Mouse (Mus musculus): Measurements from ENCODE around the gene Aldh1b1.

Gene Aldh1b1

DNA sequence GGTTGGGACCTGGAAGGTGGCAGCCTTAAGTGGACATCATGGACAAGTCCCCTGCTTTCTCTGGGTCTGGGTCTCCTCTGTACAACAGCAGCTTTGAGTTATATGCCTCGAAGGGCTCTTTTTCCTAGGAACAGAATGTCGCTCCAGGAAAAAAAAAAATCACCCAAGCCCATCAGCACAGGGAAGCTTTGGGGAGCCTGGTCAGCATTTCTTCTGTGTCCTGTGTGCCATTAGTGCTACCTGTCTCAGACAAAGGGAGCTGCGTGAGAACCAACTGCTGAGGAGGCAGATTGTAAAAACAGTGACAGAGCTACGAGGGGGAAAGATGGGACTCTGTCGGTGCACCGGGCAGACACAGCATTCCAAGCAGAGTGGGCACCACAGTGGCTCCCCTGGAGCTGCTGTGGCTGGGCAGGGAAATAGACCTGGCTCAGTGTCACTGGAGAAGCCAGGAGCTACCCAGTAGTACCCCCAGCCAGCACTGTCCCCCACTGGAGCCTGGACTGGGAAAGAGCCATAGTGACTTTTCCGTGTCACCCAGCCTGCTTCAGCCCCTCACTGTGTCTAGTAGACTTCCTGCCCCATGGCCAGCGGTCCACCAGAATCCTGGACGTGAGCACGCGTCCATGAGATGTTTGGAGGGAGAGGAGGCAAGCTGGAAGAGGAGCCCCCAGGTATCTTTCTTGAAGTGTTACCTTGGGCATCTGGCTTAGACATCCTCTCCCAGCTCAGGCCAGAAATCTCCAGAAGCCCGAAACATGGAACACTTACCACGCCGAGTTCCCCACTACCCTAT lies 26.1 kb downstream of the Aldh1b1 start:
- no peak for DNase-seq (ENCODE audit: low spot score in 2 of 2)

DNA sequence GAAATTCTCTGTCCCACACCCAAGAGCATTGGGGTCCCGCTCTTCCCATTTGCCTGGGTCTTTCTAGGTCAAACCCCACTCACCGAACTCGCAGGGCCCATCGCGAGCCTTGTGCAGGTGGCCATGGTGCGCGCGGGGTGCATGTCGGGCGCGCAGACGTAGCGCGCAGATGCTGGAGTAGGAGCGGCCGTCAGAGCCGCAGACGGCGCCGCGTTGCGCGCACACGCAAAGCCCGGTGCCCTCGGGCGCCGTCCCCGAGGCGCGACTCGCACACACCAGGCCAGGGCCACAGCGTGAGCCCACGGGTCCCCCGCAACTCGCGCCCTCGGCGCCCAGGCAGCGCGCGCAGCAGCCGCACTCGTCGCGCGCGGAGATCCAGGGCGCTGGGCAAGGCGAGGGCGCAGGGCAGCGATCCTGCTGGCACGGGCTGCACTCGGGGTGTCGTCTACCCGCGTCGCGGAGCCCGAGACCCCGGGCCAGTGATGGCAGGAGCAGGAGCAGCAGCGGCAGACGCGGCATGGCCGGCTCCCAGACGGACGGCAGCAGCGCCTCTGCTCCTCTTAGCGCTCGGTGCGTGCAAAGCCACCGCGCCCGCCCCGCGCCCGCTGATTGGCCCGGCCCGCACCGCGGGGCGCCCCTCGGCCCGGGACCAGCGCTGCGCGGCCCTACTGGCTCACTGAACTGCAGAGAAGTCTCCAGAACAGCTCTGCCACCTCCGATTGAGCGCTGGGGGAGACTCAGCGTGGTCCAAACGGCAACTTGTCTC lies 27.6 kb downstream of the Aldh1b1 start, which contains the start of gene Igfbpl1:
Gene Igfbpl1, minus strand, starts transcription at position 649 of the 766 bp plus-strand sequence.
- DNase-seq (ENCODE audit: low spot score in 2 of 2) = no peak

DNA sequence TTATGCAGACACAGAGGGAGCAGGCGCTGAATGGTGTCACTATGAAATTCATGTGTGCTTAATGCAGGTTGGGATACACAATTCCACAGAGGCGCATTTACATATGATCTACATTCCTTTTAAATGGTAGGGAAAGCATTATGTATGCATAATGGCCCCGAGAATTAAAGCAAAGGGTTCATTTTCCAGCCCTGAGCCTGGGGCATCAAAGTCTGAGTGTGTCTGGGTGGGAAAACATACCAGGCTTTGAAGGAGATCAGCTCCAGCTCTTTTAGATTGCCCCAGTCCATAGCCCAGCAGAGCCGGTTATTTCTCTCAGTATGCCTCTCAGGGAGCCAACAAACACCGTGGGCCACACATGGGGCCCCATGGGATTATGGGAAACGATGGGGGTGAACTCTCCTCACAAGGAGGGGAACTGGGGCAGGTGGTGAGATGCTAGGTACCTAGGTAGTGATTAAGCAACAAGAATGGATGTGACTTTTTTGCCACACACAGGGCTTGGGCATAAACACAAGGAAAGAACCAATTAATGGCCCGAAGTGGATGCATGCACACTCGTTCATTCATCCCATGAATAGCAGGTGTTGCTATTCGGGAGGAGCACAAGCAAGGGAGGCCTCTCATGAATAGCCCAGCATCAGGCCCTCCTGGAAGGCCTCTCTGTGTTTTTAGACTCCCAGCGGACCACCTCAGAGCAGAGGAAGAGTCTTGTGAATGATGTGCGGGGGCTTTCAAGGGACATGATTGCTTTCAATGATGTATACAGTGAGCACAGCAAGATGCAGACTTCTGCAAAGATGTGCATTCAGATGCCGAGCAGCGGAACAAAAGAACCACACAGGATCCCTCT lies 31.3 kb downstream of the Aldh1b1 start:
- no peak for DNase-seq (ENCODE audit: low spot score in 2 of 2)

DNA sequence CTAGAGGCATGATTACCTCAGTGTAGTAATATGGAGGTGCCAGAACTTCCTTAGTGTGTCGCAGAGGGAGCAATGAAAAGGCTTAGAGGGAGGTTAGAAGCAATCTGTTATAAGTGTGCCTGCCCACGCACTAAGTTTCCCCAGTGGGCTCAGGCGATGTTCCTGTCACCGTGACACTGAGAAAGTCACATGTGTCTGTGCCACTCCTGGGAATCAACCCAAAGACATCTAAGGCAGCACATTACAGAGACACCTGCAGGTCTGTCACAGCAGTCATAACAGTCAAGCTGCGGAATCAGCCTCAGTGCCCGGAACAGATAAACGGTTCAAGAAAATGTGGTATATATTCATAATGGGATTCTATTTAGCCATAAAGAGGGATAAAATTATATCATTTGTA lies 33.2 kb downstream of the Aldh1b1 start:
- peak; percentile 51 to 57 for DNase-seq (ENCODE audit: low spot score in 2 of 2)

DNA sequence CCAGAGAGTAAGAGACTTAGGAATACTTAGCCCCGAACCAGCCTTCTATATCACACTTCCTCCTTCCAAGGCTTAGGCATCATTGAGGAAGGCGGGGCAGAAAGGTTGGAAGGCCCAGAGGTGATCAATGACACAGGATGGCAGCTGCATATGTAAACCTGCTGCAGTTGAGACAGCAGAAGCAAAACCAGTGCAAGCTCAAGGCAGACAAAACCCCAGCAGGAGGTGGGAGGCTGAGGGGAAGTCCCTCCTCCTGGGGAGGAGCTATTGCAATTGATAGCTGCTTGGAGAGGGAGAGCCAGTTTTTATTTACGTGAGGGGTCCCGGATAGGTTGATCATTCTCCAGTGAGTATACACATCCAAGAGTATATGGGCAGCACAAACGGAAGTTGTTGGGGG lies 34.6 kb downstream of the Aldh1b1 start:
- DNase-seq (ENCODE audit: low spot score in 2 of 2) = no peak

DNA sequence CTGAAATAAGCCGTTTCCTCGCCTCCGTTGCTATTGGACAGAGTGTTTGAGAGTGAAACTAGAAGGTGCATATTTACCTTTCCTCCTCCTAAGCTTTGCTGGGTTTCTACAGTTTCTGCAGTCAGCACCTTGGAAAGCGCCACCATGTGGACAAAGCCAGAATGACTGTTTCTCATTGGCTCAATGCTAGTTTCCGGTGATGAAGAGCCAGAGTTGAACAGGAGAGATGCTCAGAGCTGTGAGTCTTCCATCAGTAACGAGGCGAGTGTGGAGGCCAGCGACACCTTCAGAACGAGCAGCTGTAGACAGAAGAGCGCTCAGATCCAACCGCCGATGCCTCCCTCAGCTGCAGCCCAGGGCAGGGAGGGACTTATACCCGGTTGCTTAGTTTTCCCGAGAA lies 45.5 kb downstream of the Aldh1b1 start:
- DNase-seq (ENCODE audit: low spot score in 2 of 2) = peak in 1 of 2 experiments; percentile 60

DNA sequence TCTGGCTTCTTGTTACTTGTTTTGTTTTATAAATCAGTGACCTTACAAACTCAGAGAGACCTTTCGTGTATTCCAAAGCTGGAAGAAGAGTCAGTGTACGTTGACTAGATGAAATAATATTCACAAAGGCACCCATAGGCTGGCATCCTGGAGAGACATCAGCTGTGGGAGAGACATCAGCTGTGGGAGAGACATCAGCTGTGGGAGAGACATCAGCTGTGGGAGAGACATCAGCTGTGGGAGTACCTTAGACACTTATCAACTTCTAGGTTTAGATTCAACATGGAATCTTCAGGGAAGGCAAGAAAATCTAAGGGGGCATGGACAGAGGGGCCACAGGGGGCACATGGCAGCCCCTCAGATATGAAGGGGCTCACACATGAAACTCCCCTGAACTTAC lies 47.4 kb downstream of the Aldh1b1 start:
- DNase-seq (ENCODE audit: low spot score in 2 of 2) = no peak

DNA sequence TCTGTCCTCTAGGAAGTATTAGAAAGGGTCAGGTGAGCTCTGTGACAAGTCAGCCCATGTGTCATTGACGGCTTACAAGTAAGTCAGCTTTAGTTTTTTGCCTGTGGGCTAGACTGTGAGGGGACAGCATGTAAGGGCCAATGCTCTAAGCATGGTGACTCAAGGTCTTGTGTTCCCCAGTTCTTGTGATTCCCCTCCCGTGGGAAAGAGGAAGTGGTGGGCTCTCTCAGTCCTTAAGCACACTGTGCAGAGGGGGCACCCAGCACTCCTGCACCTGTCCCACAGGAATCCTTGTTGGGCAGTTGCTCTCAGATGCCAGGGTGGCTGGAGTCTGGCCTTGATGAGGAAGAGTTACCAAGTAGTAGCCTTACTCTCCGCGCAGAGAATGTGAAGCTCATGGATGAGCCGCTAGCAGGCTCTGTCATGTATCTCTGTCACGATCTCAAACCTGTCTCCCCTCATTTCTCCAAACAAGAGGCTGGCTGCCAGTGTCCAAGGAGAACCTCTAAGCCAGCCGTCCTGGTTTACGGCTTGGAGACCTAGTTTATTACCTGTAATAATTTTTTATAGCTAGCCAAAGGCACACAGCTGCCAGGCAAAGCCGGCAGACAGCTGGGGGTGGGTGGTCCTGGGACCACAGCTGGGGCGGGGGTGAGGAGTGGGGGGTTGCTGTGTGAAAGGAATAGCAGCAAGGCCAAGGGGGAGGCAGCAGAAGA lies 49.4 kb downstream of the Aldh1b1 start, which contains the start of gene Stra6l:
Gene Stra6l, plus strand, starts transcription at position 556 of the 716 bp plus-strand sequence.
- DNase-seq (ENCODE audit: low spot score in 2 of 2) = no peak

DNA sequence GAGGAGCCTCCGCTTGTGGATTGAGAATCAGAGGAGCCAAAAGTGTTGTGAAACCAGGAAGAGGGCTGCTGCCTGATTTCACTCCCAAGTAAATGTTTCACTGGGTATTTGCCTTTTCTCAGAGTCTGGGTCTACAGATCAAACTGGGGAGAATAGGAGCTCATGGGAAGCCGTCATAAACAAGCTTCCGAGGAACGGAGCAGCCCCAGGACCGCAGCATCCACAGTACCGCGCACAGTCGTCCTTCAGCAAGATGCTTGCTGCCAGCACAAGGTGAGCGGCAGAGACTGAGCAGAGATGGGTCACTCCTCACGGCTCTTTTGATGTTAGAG lies 50.0 kb downstream of the Aldh1b1 start:
- DNase-seq (ENCODE audit: low spot score in 2 of 2) = no peak

DNA sequence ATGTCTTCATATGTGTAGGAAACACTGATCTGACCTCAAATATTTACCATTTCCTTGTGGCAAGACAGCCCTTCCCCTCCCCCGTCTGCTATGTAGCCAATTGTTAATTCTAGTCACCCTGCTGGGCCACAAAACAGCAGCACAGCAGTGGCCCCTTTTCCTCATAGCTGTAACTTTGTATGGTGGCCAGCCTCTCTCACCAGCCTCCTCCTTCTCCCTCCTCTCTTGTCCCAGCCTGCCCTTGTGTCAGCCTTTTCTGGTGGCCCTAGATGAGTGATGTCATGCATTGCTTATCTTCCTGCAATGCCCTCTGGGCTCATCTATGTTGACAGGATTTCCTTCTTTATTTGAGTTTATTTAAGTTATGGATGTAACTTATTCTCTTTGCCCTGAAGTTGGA lies 50.6 kb downstream of the Aldh1b1 start:
- no peak for DNase-seq (ENCODE audit: low spot score in 2 of 2)

DNA sequence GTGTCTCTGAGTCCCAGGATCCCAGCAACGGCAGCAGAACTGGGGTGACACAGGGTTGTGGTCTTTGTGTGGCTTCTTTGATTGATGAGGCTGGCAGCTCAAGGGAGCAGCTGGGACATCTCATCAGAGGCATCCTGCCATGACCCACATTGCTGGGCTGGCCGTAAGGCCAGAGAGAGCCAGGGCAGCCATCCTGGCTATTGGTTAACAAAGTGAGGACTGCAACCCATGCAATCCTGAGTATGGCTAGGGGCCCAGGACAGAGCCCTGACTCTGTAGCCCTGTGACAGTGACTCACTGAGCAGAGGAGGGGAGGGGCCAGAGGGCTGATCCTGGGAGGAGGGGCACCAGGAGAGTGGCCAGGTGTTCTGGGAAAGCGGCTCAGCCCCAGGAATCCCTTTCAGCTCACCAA lies 52.8 kb downstream of the Aldh1b1 start:
- no peak for DNase-seq (ENCODE audit: low spot score in 2 of 2)

DNA sequence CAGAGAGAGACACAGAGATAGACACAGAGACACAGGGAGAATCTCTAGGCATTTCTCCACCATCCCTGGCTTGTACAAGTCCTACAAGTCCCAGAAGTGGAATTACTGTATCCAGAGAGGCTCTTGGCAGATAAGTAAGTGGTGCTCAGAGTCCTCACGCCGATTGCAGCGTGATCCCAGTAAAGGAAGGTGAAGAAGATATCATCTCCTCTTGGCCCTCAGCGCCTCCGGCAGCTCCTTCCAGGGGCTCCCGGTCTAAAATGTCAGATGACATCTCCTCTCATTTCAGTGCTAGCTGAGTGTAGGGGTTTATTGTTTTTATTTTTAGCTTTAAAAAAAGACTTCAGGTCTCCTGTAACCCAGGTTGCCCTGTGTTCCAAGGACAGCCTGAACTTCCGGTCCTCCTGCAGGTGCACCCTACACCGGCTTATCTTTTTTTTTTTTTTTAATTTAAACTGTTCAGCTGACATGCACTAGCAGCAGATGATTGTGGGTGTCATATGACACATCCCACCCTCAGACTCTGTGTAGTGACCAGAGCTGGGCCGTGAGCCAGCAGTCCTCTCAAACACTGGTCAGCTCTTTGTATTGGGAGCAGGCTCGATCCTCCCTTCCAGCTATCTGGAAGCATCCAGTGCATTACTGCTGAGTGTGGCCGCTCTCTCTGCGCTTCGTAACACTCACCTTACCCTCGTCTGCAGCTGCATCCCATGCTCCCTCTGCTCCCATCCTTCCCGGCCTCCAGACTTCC lies 54.8 kb downstream of the Aldh1b1 start:
- no peak for DNase-seq (ENCODE audit: low spot score in 2 of 2)
